Mouse (Mus musculus): Measurements from ENCODE around the gene B430306N03Rik.

Gene B430306N03Rik

DNA sequence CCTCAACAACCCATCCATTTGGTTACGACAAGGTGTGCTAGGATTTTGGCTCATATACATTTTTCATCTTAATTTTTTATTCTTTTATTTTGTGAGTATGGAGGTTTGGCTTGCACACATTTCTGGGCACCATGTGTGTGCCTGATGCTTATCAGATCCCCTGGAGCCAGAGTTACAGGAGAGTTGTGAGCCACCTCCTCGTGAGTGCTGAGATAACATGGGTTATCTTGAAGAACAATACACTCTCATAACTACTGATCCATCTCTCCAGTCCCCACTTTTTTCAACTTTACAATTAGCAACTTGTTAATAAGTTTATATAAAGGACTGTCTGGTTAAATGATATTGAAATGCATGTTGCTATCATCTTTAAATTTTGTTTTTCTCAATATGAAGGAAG lies 5.3 kb downstream of the B430306N03Rik start:
- WGBS: 89% methylated on average over 2 of the region's 2 CpGs

GRCm38 (mm10) chr17:48323236-48323635 lies 7.3 kb downstream of the B430306N03Rik start:
- WGBS: 80% methylated on average over 3 of the region's 3 CpGs

DNA sequence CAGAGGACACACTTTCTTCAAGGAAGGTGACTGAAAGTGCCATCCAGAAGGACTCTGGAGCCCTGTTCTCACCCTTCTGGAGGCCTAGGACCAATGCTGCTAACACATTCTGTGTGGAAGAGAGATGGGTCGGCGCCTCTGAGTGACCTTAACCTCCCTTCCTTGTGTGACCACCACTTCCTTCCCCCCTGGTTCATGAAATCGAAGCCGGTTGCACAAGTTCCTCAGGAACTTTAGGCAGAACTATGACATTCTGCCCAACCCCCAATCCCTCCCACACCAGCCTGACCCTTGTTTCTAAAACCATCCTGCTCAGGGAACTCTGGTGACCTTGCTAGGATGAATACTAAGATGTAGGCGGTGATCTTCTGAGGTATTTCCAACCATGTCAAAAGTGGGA lies 8.3 kb downstream of the B430306N03Rik start:
- 86% methylated on average over 5 of the region's 5 CpGs for WGBS

- 96% methylated on average over 6 of the region's 6 CpGs for WGBS
Observed at GRCm38 (mm10) chr17:48325093-48325492, 9.2 kb downstream of the B430306N03Rik start.

- WGBS: 67% methylated on average over 11 of the region's 11 CpGs
Observed at GRCm38 (mm10) chr17:48325638-48326037, 9.7 kb downstream of the B430306N03Rik start.

GRCm38 (mm10) chr17:48326656-48327055 lies 10.7 kb downstream of the B430306N03Rik start:
- WGBS: 35% methylated on average over 4 of the region's 4 CpGs

DNA sequence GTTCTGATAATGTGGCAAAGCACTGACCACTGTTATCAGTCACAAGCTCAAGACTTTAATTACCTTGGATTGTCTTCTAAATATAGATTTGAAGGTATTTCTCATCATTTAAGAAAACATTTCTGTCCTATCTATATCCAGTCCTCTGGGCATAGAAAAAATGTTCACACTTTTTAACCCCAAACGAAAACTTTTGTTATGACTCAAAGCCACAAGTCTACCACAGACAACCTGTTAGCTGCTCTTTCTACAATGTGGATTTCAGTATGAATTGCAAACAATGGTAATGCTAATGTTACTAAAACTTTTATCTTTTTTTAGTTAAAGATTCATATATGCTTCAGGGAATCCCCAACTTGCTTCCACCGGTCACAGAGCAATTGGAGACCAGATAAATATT lies 16.6 kb downstream of the B430306N03Rik start:
- WGBS: 92% methylated on average over 2 of the region's 2 CpGs

DNA sequence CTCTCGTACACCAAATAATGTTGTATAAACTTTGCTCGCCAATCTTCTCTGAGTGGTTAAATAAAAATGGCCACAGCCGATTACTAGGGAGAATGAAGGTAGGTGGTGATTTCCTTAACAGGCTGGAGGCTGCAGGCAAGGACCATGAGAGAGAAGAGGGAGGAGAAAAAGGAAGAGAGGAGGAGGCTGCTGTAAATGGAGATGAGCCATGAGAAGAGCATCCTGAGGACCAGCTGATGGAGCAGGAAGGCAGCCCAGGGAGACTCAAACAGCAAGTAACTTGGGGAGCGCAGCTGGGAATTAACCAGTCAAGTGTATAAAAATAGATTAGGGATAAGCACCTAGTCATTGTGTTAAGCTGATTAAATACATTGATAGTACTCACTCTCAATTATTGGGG lies 18.2 kb downstream of the B430306N03Rik start:
- 58% methylated on average over 4 of the region's 4 CpGs for WGBS

GRCm38 (mm10) chr17:48336857-48337256 lies 20.9 kb downstream of the B430306N03Rik start:
- WGBS: 7% methylated on average over 6 of the region's 6 CpGs

DNA sequence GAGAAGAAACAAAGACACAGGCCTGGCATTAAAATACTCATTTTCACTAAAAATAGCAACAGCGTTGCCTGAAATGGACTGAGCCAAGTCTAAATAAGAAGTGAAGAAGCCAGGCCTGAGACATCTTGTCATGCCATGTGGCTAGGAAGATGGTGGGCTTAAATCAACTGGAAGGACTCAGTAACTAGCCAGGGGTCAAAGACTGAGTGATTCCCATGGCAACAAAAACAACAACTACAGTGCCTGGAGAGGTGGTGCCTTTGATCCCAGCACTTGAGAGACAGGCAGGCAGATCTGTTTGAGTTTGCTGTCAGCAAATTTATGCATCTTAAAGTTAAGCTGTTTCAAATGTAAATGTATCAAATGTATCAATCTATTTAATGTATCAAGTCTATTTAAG lies 24.3 kb downstream of the B430306N03Rik start:
- WGBS: 44% methylated on average over 1 of the region's 1 CpGs

DNA sequence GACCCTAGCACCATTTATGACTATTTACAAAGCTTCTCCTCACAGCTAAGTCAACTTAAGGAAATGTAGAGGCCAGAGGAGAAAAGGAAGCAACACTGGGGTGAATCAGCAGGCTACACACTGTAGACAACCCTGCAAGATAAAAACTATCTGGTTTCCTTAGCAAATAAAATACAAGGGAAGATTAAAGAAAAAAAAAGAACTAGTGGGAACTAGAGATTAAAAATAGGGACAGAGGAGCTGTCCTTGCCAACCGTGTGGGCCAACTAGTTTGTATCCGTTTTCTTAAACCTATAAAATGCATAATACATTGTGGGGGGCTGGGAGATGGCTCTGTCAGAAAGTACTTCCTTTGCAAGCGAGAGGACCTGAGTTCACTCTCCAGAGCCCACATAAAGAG lies 26.0 kb downstream of the B430306N03Rik start:
- WGBS: 44% methylated on average over 3 of the region's 3 CpGs

DNA sequence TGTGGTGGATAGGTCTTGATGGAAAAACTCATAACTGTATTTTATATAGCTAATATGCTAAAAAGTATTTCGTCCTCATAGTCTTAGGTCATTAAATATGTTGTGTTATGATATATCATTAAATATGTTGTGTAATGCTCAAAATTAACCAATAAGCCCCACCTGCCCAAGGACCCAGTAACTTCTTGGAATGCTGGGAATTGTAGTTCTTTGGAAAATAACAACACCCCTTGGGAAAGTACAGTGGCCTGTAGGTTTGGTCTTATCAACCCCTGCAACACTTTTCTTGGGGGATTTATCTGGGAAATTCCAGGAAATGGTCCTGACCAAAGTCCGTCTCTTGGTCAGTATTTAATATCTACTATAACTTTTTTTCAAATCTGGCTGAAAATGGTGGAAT lies 27.1 kb downstream of the B430306N03Rik start:
- 95% methylated on average over 2 of the region's 2 CpGs for WGBS

DNA sequence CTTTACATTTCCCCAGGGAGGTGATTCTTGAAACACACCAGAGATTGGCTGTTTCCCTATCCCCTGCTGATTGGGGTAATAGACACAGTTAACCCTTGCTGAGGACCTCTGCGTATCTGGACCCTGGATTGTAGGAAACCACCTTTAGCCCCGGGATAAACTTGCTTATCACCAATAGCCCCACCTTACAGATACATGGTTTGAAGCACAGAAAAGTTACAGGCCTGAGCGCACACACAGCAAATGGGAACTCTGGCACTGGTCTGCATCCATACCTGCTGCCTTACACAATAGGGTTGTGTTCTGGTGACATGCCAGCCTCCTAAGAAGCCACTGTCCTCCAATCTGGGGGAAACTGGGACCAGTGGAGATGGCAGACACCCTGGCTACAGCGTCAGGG lies 29.9 kb downstream of the B430306N03Rik start:
- WGBS: 81% methylated on average over 4 of the region's 4 CpGs

DNA sequence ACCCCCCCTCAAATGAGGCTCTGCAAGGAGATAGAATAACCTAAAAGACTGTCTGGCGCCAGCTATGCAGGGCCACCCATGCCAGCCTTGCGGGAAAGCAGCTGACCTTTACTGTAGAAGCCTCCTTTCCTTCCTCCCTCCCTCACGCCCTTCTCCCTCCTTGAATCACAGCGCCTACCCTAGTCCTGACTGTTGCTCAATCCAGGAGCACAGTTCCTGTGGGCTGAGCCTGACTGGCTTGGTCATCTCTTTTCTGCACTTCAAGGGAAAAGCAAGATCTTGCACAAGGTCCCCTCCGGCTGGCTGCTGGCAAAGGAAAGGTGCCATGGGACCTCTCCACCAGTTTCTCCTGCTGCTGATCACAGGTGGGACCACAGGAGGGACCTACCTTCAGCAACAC lies 30.3 kb downstream of the B430306N03Rik start, which contains the start of gene Trem2:
Gene Trem2, plus strand, starts transcription at position 171 of the 400 bp plus-strand sequence.
- WGBS: 57% methylated on average over 5 of the region's 5 CpGs

DNA sequence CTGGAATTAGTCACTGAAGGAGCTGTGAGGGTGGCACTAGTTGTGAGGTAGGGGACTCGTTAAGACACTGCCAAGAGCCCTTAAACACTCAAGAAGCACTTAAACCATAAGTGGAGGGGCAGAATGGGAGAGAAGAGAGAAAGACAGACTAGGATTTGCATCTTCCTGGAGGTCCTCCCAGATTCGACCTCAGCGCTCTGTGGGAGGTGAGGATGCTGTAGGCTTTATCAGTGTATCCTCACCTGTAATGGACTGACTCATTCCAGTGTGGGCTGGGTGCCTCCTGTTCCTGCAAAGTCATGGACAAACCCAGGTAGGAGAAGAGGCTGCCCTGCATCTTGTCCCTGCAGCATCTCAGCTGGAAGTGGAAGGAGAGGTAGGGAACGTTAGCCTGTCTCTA lies 30.9 kb downstream of the B430306N03Rik start:
- 52% methylated on average over 4 of the region's 4 CpGs for WGBS

GRCm38 (mm10) chr17:48347287-48347686 lies 31.3 kb downstream of the B430306N03Rik start:
- 71% methylated on average over 2 of the region's 2 CpGs for WGBS

DNA sequence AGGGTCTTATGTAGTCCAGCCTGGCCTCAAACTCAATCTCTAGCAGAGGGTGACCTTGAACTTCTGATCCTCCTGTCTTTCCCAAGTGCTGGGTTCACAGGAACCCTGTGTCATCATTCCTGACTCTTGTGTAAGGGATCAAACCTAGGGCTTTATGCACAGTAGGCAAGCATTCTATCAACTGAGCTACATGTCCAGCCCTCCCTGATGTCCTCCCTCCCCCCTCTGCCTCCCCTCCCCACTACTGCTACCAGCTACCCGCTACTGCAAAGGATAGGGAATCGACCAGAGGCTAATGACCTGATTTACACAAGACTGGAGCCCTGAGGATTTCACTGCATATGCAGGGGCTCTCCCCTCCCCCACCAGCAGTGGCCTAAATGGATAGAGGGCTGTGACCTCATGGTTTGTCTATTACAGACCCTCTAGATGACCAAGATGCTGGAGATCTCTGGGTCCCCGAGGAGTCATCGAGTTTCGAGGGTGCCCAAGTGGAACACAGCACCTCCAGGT lies 34.8 kb downstream of the B430306N03Rik start:
- WGBS: 81% methylated on average over 5 of the region's 5 CpGs

DNA sequence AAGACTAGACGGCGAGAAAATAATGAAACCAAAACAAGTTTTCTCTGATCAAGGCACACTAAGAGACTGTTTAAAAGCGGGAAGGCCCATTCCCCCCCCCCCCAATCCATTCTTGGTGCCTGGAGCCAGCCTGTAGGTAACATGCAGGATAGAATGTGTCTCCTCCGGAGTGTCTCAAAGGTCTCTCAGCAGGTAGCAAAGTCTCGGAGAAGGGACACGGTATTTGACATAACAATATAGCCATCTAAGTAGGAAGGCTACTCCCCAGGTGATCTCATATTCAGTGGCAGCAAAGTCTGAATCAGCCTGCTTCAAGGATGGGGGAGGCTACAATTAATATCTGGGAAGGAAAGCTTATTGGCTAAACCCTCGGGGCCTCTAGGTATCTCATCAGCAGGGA lies 37.0 kb downstream of the B430306N03Rik start:
- 89% methylated on average over 7 of the region's 7 CpGs for WGBS

GRCm38 (mm10) chr17:48355822-48356221 lies 39.9 kb downstream of the B430306N03Rik start:
- WGBS: 80% methylated on average over 3 of the region's 3 CpGs

- 38% methylated on average over 2 of the region's 2 CpGs for WGBS
Observed at GRCm38 (mm10) chr17:48357892-48358291, 42.0 kb downstream of the B430306N03Rik start.

DNA sequence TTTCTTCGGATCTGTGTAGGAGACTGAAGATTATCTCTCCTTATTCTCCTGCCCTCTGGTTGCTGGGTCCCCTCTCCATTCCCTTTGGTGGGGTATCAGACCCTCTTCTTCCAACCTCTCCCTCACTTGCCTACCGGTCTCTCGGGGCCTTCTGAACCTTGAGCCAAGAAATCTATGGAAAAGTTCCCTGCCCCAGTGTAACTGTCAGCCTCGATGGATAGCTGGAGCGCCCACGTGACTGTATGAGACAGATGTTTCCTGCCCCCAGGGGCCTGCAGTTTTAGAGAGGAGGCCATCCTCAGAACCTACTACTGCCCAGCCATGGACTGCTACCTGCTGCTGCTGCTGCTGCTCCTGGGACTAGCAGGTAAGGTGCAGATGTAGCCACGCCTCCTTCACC lies 43.7 kb downstream of the B430306N03Rik start, which contains the start of gene Treml1:
Gene Treml1, plus strand, starts transcription at position 301 of the 400 bp plus-strand sequence.
- 87% methylated on average over 7 of the region's 7 CpGs for WGBS

DNA sequence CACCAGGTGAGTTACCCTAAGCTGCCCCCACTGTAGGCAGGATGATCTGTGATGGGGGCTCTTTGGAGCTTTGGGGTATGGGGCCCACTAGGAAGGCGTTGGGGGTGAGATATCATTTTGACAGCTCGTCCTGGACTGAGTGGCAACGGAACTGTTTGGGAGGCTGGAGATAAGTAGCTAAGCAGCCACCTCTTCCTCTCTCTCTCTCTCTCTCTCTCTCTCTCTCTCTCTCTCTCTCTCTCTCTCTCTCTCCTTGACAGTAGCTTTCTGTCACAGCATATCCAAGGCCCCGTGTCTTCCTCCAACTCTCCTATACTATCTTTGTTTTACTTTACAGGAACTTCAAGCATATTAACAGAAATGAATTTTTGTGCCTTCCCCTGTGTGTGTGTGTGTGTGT lies 44.5 kb downstream of the B430306N03Rik start:
- WGBS: 83% methylated on average over 4 of the region's 4 CpGs

DNA sequence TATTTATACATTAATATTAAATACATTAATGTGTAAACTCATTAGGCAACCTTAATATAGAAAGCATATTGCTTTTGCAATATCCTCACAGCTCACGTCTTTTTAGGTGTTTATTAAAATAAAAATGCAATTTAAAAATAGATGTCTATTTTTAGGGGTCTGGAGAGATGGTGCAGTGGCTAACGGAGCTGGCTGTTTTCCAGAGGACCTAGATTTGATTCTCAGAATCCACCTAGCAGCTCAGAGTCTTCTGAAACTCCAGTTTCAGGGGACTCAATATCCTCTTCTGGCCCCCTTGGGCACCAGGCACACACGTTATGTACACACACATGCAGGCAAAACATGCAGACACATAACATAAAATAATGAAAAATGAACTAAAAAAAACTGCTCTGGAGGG lies 46.4 kb downstream of the B430306N03Rik start:
- 55% methylated on average over 3 of the region's 3 CpGs for WGBS

DNA sequence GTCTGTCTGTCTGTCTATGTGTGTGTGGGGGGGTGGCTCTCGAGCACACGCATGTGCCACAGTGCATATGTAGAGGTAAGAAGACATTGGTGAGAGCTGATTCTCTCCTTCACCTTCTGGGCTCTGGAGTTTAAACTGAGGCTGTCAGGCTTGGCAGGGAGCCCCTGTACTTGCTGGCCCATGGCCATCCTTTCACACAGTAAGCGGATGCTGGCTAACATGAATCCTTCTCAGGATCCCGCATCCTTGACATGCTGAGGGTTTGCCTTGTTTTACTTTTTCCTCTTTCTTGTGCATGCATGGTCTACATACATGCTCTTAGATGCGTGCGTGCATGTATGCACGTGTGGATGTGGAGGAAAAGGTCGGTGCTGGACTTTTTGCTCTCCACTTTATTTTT lies 47.0 kb downstream of the B430306N03Rik start:
- 45% methylated on average over 8 of the region's 8 CpGs for WGBS

Data from cerebral cortex, adult 2 months (tissue).